Mouse (Mus musculus) lung, postnatal 36 days (tissue): Measurements from ENCODE around the gene Ech1.
A peak's percentile ranks its signal among the peaks of the same experiment; 100 is the strongest.

ENCODE experiments used
- DNase-seq: peaks from one replicate; pipeline ENCODE4 v3.0.0; 2022; ENCODE audit warnings: mixed read lengths

Gene Ech1

GRCm38 (mm10) chr7:28824941-28825685 is at the start of gene Ech1:
Ech1 (plus strand) TSS chr7:28825217.
- peak; percentile 96 for DNase-seq

- DNase-seq = no peak
Observed at GRCm38 (mm10) chr7:28778825-28779224, 46.2 kb upstream of the Ech1 start.

- peak; percentile 95 for DNase-seq
Observed at GRCm38 (mm10) chr7:28780067-28780658, 44.9 kb upstream of the Ech1 start.

- peak; percentile 28 for DNase-seq
Observed at GRCm38 (mm10) chr7:28780857-28781256, 44.2 kb upstream of the Ech1 start.

GRCm38 (mm10) chr7:28781261-28781663 is 43.8 kb upstream of the Ech1 start:
- peak; percentile 58 for DNase-seq

- no peak for DNase-seq
Observed at GRCm38 (mm10) chr7:28785161-28785560, 39.9 kb upstream of the Ech1 start.

- no peak for DNase-seq
Observed at GRCm38 (mm10) chr7:28787884-28788283, 37.1 kb upstream of the Ech1 start.

GRCm38 (mm10) chr7:28788307-28789195 is 36.5 kb upstream of the Ech1 start, which contains the start of gene Rinl:
Rinl (plus strand) TSS chr7:28788969.
- DNase-seq = peak; percentile 68

- no peak for DNase-seq
Observed at GRCm38 (mm10) chr7:28789235-28789634, 35.8 kb upstream of the Ech1 start.

GRCm38 (mm10) chr7:28790066-28790806 is 34.8 kb upstream of the Ech1 start:
- no peak for DNase-seq

- no peak for DNase-seq
Observed at GRCm38 (mm10) chr7:28791706-28792105, 33.3 kb upstream of the Ech1 start.

- DNase-seq = no peak
Observed at GRCm38 (mm10) chr7:28792391-28793185, 32.4 kb upstream of the Ech1 start.

- peak; percentile 70 for DNase-seq
Observed at GRCm38 (mm10) chr7:28793834-28794233, 31.2 kb upstream of the Ech1 start.

- DNase-seq = no peak
Observed at GRCm38 (mm10) chr7:28794496-28794895, 30.5 kb upstream of the Ech1 start.

- DNase-seq = peak; percentile 44
Observed at GRCm38 (mm10) chr7:28795832-28796231, 29.2 kb upstream of the Ech1 start.

- DNase-seq = peak; percentile 90
Observed at GRCm38 (mm10) chr7:28796562-28796975, 28.4 kb upstream of the Ech1 start.

- no peak for DNase-seq
Observed at GRCm38 (mm10) chr7:28799994-28800393, 25.0 kb upstream of the Ech1 start.

- no peak for DNase-seq
Observed at GRCm38 (mm10) chr7:28801451-28801850, 23.6 kb upstream of the Ech1 start.

- peak; percentile 85 for DNase-seq
Observed at GRCm38 (mm10) chr7:28801901-28802670, 22.9 kb upstream of the Ech1 start.

- DNase-seq = peak; percentile 87
Observed at GRCm38 (mm10) chr7:28802846-28803588, 22.0 kb upstream of the Ech1 start.
